Mouse (Mus musculus): ENCODE data around the gene Nif3l1.

DNA sequence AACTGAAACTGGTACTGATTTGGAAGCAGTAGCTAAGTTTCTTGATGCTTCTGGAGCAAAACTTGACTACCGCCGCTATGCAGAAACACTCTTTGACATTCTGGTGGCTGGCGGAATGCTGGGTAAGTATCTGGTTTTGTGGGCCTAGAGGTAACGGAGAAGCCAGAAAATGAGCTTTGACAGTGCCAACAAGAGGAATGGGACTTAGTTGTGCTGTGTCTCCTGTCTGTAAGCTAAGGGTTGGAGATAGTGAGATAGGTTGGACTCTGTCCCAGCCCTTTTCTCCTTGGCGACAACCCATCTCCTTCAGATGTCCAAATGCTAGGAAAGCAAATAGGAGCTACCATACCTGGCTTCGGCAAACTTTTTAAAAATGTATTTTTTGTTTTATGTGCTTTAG, 47.2 kb upstream of the Nif3l1 start:
- TF ChIP-seq TAL1 (IDR thresholded peaks at IDR 0.05; ENCODE audit: low read length), result no peak
- no peak for TF ChIP-seq GATA1 (IDR thresholded peaks at IDR 0.05; ENCODE audit: low read length)
